Mouse (Mus musculus) cortical plate, adult 2 months (tissue): ENCODE measurements around the gene Olfr803. TPM values are rescaled to one million over a fixed set of nuclear protein-coding genes. Genes with fewer than 3 reads are reported as not detected.

Source experiments
- H3K27ac ChIP-seq: fragments of 200-500 bp; 2 replicates; pipeline ENCODE4 v1.5.1; 2012; ENCODE audit warnings: low read length, control low read depth, inconsistent platforms; ENCODE audit not compliant: insufficient read depth
- H3K4me1 ChIP-seq: fragments of 200-500 bp; 2 replicates; pipeline ENCODE4 v1.6.1; 2011; ENCODE audit warnings: low read length; ENCODE audit not compliant: control insufficient read depth, insufficient read depth
- H3K4me3 ChIP-seq: fragments of 200-500 bp; 2 replicates; pipeline ENCODE4 v1.5.1; 2011; ENCODE audit warnings: mild to moderate bottlenecking, low read length, control low read depth; ENCODE audit not compliant: insufficient read depth
- CTCF ChIP-seq: fragments of 200-500 bp; IDR thresholded peaks from 2 replicates; pipeline ENCODE4 v1.5.1; 2011; ENCODE audit warnings: mild to moderate bottlenecking, control low read depth, low read length; ENCODE audit not compliant: insufficient read depth; ENCODE audit errors: extremely low read depth
- POLR2A ChIP-seq: fragments of 200-500 bp; IDR thresholded peaks from 2 replicates; pipeline ENCODE4 v1.6.1; 2011; ENCODE audit warnings: mild to moderate bottlenecking, low read length, control low read depth; ENCODE audit not compliant: insufficient read depth; ENCODE audit errors: extremely low read depth
- polyA plus RNA-seq: library from polyadenylated mRNA; depleted of rRNA; stranded (reverse); fragments of >200 nt; gene quantifications from 2 replicates; pipeline ENCODE4 v1.2.3, GENCODE M21; 2012; rRNA removed

Gene Olfr803
- polyA plus RNA-seq: not detected in 2 replicates

DNA sequence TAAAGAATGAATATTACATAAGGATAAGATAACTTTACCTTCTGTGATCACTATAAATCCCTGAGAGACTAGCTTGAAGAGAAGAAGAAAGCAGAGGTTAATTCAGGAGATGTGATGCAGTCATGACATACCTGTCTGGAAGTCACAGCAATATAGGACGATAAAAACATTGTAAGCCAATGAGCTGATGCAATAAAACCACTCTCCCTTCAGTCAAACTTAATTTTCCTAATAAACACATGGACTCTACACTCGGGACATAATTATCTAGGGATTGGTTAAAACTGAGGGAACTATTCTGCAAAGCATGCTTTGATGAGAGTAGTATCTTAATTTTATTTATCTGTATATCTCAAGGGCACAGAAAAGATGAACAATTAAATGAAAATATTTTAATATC, at the start of gene Olfr803:
Gene Olfr803, minus strand, starts transcription at position 101 of the 400 bp plus-strand sequence.
- Histone ChIP-seq H3K4me1 (no peaks in the 10 kb centered on the region), H3K27ac (no peak within 1 kb of the TSS), H3K4me3 (no peak within 1 kb of the TSS)
- TF ChIP-seq CTCF (no peak), POLR2A (no peak)

DNA sequence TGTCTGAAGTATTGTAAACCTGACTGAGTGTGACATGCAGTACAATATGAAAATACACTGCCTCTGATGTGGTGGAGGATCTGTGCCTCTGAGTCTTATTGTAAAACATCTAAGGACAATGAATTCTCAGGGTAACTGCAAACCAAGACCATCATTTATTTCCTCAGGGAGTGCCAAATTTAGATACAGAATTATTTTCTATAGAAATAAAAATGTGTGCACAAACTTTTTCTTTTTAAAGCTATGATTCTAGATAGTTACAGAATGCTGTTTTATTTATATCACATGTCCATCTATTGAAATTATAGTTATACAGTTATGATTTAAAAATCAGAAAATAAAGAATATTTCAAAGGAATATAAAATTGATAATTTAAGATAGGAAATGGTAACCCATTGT, 47.7 kb upstream of the Olfr803 start, which contains the start of gene Olfr806:
Gene Olfr806, minus strand, starts transcription at position 101 of the 400 bp plus-strand sequence.
- TF ChIP-seq CTCF (no peak), POLR2A (no peak)
- no peaks in the 10 kb centered on the region for H3K4me1 ChIP-seq
- no peak within 1 kb of the TSS for H3K4me3 ChIP-seq
- no peak within 1 kb of the TSS for H3K27ac ChIP-seq

DNA sequence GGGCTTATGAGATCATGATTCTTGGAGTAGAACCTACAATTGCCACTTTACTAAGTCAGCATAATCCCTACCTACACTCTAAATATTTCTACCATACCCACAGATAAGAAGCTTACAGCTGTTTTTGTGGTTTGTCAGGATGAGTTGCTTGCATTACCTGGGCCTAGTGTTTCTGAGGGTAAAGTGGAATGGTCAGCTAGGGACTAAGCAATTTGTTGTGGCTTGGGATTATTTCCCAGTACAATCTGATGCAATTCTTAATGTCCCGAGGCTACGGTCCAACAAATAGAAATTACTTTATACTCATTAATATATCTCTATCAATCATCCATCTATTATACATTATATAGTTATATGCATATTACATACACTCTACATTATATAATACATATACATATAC, 35.2 kb upstream of the Olfr803 start, which contains the start of gene Olfr805:
Gene Olfr805, minus strand, starts transcription at position 101 of the 400 bp plus-strand sequence.
- no peak within 1 kb of the TSS for H3K4me3 ChIP-seq
- TF ChIP-seq CTCF (no peak), POLR2A (no peak)
- no peaks in the 10 kb centered on the region for H3K4me1 ChIP-seq
- no peak within 1 kb of the TSS for H3K27ac ChIP-seq

DNA sequence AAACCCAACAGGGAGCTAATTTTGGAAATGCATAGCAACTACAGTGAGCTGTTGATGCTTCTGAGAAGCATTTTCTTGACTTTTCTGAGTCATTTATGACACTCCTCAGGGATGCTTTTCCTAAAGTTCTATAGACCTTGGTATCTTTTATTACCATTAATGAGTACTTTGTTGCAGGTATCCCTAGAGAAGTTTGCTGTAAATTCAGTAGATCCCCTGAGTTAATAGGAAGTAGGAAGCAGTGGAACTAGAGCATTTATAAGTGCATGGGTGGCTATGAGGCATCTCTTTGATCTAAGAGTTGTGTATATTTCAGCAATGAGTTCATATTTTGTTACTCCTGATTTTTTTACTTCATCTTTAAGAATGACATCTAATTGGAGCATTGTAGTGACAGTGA, 8.8 kb upstream of the Olfr803 start, which contains the start of gene Olfr804:
Gene Olfr804, plus strand, starts transcription at position 301 of the 400 bp plus-strand sequence.
- H3K4me1 ChIP-seq: no peaks in the 10 kb centered on the region
- no peak within 1 kb of the TSS for H3K27ac ChIP-seq
- TF ChIP-seq CTCF (no peak), POLR2A (no peak)
- H3K4me3 ChIP-seq: no peak within 1 kb of the TSS

DNA sequence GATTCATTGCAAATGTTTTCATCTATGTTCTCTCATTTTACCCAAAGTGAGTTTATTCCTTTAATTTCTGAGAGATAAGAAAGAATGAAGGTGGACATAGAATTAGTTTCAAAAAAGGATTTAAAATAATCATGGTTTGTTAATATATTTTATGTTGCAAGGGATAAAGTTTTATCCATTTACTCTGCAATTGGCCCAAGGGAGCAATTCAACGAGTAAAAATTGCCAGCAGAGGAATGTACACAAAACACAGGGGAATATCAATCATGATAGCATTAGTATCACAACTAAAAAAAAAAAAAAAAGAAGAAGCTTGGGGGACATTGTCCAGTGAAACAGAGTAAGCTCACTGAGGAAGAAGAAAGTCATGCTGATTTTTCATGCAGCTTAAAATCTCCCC, 6.0 kb downstream of the Olfr803 start, which contains the start of gene Olfr802:
Gene Olfr802, minus strand, starts transcription at position 101 of the 400 bp plus-strand sequence.
- Histone ChIP-seq H3K4me1 (no peaks in the 10 kb centered on the region), H3K4me3 (no peak within 1 kb of the TSS), H3K27ac (no peak within 1 kb of the TSS)
- TF ChIP-seq POLR2A (no peak), CTCF (no peak)

DNA sequence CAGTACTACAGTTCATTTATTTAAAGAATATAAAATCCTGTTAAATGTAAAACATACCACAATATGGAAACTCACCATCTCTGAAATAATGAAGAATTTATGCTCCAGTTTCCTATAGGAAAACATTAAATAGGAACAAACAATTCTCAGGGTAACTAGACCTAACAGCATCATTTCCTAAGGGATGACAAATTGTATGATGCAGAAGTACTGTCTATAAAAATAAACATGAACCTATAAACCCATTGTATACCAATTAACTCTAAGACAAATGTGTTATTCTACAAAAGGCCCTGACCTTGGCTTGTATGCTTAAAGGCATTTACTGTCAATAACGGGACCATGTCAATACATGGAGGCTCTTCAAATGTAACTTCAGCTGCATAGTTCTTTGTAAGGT, 20.3 kb downstream of the Olfr803 start, which contains the start of gene Olfr801:
Gene Olfr801, minus strand, starts transcription at position 101 of the 400 bp plus-strand sequence.
- no peak within 1 kb of the TSS for H3K4me3 ChIP-seq
- H3K4me1 ChIP-seq: no peaks in the 10 kb centered on the region
- no peak for TF ChIP-seq CTCF
- no peak for TF ChIP-seq POLR2A
- no peak within 1 kb of the TSS for H3K27ac ChIP-seq

DNA sequence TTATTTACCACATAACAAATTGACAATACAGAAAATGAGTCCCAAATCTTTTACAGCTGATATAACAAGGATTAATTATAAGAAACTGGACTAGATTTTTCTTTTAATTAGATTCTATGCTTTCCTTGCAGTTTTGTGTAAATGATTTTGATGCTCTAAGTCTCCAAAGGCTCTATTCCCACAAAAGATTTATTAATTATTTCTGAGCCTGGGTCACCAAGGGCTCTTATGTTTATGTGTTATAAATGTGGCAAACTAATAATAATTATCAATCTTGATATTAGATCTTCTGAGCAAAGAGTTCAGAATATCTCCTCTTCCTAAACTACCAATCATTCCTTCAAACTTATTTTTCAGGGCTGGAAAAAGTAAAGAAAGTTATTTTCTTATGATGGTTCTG, 36.7 kb downstream of the Olfr803 start, which contains the start of gene Olfr800:
Gene Olfr800, plus strand, starts transcription at position 301 of the 400 bp plus-strand sequence.
- no peaks in the 10 kb centered on the region for H3K4me1 ChIP-seq
- TF ChIP-seq CTCF: no peak
- TF ChIP-seq POLR2A: no peak
- no peak within 1 kb of the TSS for H3K4me3 ChIP-seq
- H3K27ac ChIP-seq: no peak within 1 kb of the TSS

DNA sequence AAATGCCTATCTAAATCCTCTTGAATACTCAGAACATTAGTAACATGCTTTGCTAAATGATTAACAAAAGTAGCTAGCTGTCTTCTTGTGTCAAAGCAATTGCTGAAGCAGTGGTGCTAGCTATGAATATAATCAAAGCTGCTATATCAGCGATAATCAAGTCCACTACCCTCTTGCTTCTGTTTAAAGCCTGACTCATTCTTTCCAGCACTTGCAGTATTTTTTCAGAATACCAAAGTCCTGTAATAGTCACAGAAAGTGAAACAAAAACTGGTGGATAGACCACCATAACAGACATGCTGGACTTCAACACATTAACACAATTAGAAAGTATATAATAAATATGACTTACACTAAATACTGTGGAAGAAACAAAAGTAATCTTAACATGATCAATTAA, 42.3 kb downstream of the Olfr803 start:
- Histone ChIP-seq H3K4me3 (no peak overlapping the region), H3K27ac (no peak overlapping the region)
- no peak for TF ChIP-seq CTCF
- TF ChIP-seq POLR2A: no peak

More for the DNA sequence above, 42.3 kb downstream of the Olfr803 start:
- no peaks in the 10 kb centered on the region for H3K4me1 ChIP-seq

Other genes starting within 250 kb of the Olfr803 start
- not detected in 2 replicates for gene Olfr787, start 232.4 kb downstream of the Olfr803 start, polyA plus RNA-seq
- not detected in 2 replicates for gene Olfr788, start 223.3 kb downstream of the Olfr803 start, polyA plus RNA-seq
- not detected in 2 replicates for gene Olfr789, start 209.5 kb downstream of the Olfr803 start, polyA plus RNA-seq
- not detected in 2 replicates for gene Olfr790, start 195.8 kb downstream of the Olfr803 start, polyA plus RNA-seq
- gene Olfr791, start 172.5 kb downstream of the Olfr803 start, polyA plus RNA-seq: not detected in 2 replicates
- not detected in 2 replicates for gene Olfr792, start 155.1 kb downstream of the Olfr803 start, polyA plus RNA-seq
- gene Olfr794, start 126.6 kb downstream of the Olfr803 start, polyA plus RNA-seq: not detected in 2 replicates
- gene Olfr796, start 81.7 kb downstream of the Olfr803 start, polyA plus RNA-seq: not detected in 2 replicates
- gene Olfr798, start 66.4 kb downstream of the Olfr803 start, polyA plus RNA-seq: not detected in 2 replicates
- not detected in 2 replicates for gene Olfr799, start 56.8 kb downstream of the Olfr803 start, polyA plus RNA-seq
- gene Olfr800, start 36.6 kb downstream of the Olfr803 start, polyA plus RNA-seq: not detected in 2 replicates
- gene Olfr801, start 20.4 kb downstream of the Olfr803 start, polyA plus RNA-seq: not detected in 2 replicates
- not detected in 2 replicates for gene Olfr802, start 6.1 kb downstream of the Olfr803 start, polyA plus RNA-seq
- not detected in 2 replicates for gene Olfr804, start 8.9 kb upstream of the Olfr803 start, polyA plus RNA-seq
- gene Olfr805, start 35.1 kb upstream of the Olfr803 start, polyA plus RNA-seq: not detected in 2 replicates
- gene Olfr806, start 47.6 kb upstream of the Olfr803 start, polyA plus RNA-seq: not detected in 2 replicates
- not detected in 2 replicates for gene Olfr807, start 63.5 kb upstream of the Olfr803 start, polyA plus RNA-seq
- gene Olfr808, start 71.2 kb upstream of the Olfr803 start, polyA plus RNA-seq: not detected in 2 replicates
- gene Olfr809, start 80.4 kb upstream of the Olfr803 start, polyA plus RNA-seq: not detected in 2 replicates
- gene Olfr810, start 100.6 kb upstream of the Olfr803 start, polyA plus RNA-seq: not detected in 2 replicates
- not detected in 2 replicates for gene Olfr811, start 110.1 kb upstream of the Olfr803 start, polyA plus RNA-seq
- gene Olfr812, start 151.8 kb upstream of the Olfr803 start, polyA plus RNA-seq: not detected in 2 replicates
- not detected in 2 replicates for gene Olfr813, start 161.1 kb upstream of the Olfr803 start, polyA plus RNA-seq
- gene Olfr814, start 185.6 kb upstream of the Olfr803 start, polyA plus RNA-seq: not detected in 2 replicates
- gene Olfr815, start 211.6 kb upstream of the Olfr803 start, polyA plus RNA-seq: not detected in 2 replicates
- not detected in 2 replicates for gene Olfr816, start 221.3 kb upstream of the Olfr803 start, polyA plus RNA-seq